Mouse (Mus musculus) liver, adult (tissue): ENCODE results near the gene Plpp4.

Source experiments
- GATA4 ChIP-seq: IDR thresholded peaks from 2 replicates; pipeline ENCODE4 v1.6.1; 2014; ENCODE audit warnings: mild to moderate bottlenecking, low read length; ENCODE audit not compliant: insufficient replicate concordance

The Plpp4 gene

GRCm38 (mm10) chr7:129256621-129257373 is at the start of gene Plpp4:
TSS of gene Plpp4 (plus strand) at chr7:129257031.
- no peak for TF ChIP-seq GATA4

- no peak for TF ChIP-seq GATA4
Measured at GRCm38 (mm10) chr7:129215926-129216543, 40.8 kb upstream of the Plpp4 start.

- TF ChIP-seq GATA4, result no peak
Measured at GRCm38 (mm10) chr7:129216547-129217195, 40.2 kb upstream of the Plpp4 start.

GRCm38 (mm10) chr7:129220948-129221347 is 35.9 kb upstream of the Plpp4 start:
- TF ChIP-seq GATA4, result no peak

GRCm38 (mm10) chr7:129221649-129222048 is 35.2 kb upstream of the Plpp4 start:
- TF ChIP-seq GATA4, result no peak

GRCm38 (mm10) chr7:129235410-129235809 is 21.4 kb upstream of the Plpp4 start:
- no peak for TF ChIP-seq GATA4

- no peak for TF ChIP-seq GATA4
Measured at GRCm38 (mm10) chr7:129235995-129236394, 20.8 kb upstream of the Plpp4 start.

GRCm38 (mm10) chr7:129250981-129251380 is 5.8 kb upstream of the Plpp4 start:
- TF ChIP-seq GATA4, result no peak

- TF ChIP-seq GATA4, result no peak
Measured at GRCm38 (mm10) chr7:129253406-129253805, 3.4 kb upstream of the Plpp4 start.

- TF ChIP-seq GATA4, result no peak
Measured at GRCm38 (mm10) chr7:129254126-129254525, 2.7 kb upstream of the Plpp4 start.

- no peak for TF ChIP-seq GATA4
Measured at GRCm38 (mm10) chr7:129255406-129255805, 1.4 kb upstream of the Plpp4 start.

GRCm38 (mm10) chr7:129257374-129258018 is 665 bp downstream of the Plpp4 start:
- TF ChIP-seq GATA4, result no peak

- no peak for TF ChIP-seq GATA4
Measured at GRCm38 (mm10) chr7:129258331-129258730, 1.5 kb downstream of the Plpp4 start.

GRCm38 (mm10) chr7:129259195-129259594 is 2.4 kb downstream of the Plpp4 start:
- no peak for TF ChIP-seq GATA4

- TF ChIP-seq GATA4, result no peak
Measured at GRCm38 (mm10) chr7:129273867-129274266, 17.0 kb downstream of the Plpp4 start.

- no peak for TF ChIP-seq GATA4
Measured at GRCm38 (mm10) chr7:129274726-129275125, 17.9 kb downstream of the Plpp4 start.
